Mouse (Mus musculus) spleen, postnatal 36 days (tissue): Measurements from ENCODE around the gene Gm5148.

Experiments used
- DNase-seq, 2 experiments: peaks; one replicate each; pipeline ENCODE4 v3.0.0; 2022; ENCODE audit warnings: low spot score in 2 of 2, mixed read lengths in 1 of 2

The Gm5148 gene

GRCm38 (mm10) chr3:37692945-37693344, 31.3 kb downstream of the Gm5148 start:
- DNase-seq = no peak

- peak in 1 of 2 experiments; percentile 4 for DNase-seq
These were observed 36.9 kb downstream of the Gm5148 start for GRCm38 (mm10) chr3:37687158-37687980.

GRCm38 (mm10) chr3:37686751-37687150, 37.5 kb downstream of the Gm5148 start:
- DNase-seq = no peak

- DNase-seq = no peak
These were observed 38.1 kb downstream of the Gm5148 start for GRCm38 (mm10) chr3:37686219-37686618.

- no peak for DNase-seq
These were observed 48.0 kb downstream of the Gm5148 start for GRCm38 (mm10) chr3:37676291-37676690.

- no peak for DNase-seq
These were observed 49.2 kb downstream of the Gm5148 start for GRCm38 (mm10) chr3:37675056-37675525.

GRCm38 (mm10) chr3:37673513-37674261, 50.6 kb downstream of the Gm5148 start:
- DNase-seq = no peak

GRCm38 (mm10) chr3:37672266-37673040, 51.8 kb downstream of the Gm5148 start:
- no peak for DNase-seq

- DNase-seq = no peak
These were observed 55.2 kb downstream of the Gm5148 start for GRCm38 (mm10) chr3:37669100-37669499.

GRCm38 (mm10) chr3:37668652-37669051, 55.6 kb downstream of the Gm5148 start:
- DNase-seq = no peak

- no peak for DNase-seq
These were observed 56.6 kb downstream of the Gm5148 start for GRCm38 (mm10) chr3:37667736-37668135.

GRCm38 (mm10) chr3:37667119-37667467, 57.2 kb downstream of the Gm5148 start:
- DNase-seq = no peak

- DNase-seq = peak in 1 of 2 experiments; percentile 15
These were observed 57.8 kb downstream of the Gm5148 start for GRCm38 (mm10) chr3:37666291-37667118.
